Mouse (Mus musculus) colon, adult 2 months (tissue): ENCODE data around the gene Mfsd4b5. TPM values are rescaled to one million over a fixed set of nuclear protein-coding genes. Genes with fewer than 3 reads are reported as not detected.

Experiments
- polyA plus RNA-seq: library from polyadenylated mRNA; depleted of rRNA; stranded (reverse); fragments of >200 nt; gene quantifications from 2 replicates; pipeline ENCODE4 v1.2.3, GENCODE M21; 2012; rRNA removed

Gene Mfsd4b5
- 0.32 and 0.36 TPM in 2 replicates for polyA plus RNA-seq

DNA sequence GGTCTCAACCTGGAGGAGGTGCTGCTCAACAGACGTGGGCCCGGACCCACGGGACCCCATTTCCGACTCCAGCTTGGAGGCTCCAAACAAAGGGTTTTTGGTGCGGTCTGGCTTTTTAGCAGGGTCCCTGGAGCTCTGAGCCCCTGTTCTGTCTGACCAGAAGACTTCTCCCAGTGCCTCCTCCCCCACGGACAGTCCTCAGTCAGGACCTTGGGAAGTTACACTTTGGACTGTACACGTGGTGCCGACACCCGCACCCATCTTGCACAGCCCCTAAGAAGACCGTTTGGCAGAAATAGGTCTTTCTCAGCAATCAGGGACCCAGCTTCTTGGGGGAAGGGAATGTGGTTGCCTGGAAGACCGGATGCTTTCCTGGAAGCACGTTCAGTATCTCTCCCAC, at the start of gene Mfsd4b5:
TSS of gene Mfsd4b5 (minus strand) at position 181 of the 400 bp plus-strand sequence.

DNA sequence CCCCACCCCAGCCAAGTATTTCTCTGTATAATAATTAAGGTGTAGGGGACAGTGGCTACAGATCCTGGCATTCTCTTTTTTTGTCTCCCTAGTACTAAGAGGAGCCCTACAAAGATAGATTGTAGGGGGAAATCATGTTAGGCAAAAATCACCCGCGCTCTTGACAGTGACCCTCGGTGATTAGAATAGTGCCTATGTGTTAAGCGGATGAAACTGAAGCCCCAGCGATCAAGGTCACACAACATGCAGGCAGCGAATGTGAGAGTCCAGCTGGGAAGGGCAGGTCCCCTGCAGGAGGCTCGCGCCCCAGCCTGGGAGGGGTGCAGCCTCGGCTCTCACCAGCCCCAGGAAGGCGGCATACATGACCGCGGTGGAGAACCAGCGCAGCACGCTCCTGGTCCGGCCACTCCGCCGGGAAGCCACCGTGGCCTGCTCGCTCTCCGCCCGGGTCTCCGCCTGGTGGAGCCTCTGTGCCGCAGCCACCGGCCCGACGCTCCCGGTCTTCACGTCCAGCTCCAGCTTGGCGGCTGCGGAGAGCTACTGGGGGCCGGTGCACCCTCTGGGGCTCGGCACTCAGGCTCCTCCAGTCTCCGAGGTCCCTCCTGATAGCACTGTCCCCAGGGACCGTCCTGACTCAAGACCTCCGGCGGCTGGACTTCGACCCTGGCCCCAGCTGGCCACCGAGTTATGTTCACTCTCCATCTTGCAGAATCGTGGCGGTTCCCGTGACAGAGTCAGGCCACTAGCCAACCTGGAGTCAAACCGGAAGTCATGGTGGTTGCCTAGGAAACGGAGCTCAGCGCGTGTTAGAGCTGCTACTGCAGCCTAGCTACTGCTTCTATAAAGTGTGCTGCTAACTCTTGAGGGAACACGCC, 38.3 kb upstream of the Mfsd4b5 start, which contains the start of gene Mfsd4b1:
TSS of gene Mfsd4b1 (minus strand) at position 715 of the 875 bp plus-strand sequence.

DNA sequence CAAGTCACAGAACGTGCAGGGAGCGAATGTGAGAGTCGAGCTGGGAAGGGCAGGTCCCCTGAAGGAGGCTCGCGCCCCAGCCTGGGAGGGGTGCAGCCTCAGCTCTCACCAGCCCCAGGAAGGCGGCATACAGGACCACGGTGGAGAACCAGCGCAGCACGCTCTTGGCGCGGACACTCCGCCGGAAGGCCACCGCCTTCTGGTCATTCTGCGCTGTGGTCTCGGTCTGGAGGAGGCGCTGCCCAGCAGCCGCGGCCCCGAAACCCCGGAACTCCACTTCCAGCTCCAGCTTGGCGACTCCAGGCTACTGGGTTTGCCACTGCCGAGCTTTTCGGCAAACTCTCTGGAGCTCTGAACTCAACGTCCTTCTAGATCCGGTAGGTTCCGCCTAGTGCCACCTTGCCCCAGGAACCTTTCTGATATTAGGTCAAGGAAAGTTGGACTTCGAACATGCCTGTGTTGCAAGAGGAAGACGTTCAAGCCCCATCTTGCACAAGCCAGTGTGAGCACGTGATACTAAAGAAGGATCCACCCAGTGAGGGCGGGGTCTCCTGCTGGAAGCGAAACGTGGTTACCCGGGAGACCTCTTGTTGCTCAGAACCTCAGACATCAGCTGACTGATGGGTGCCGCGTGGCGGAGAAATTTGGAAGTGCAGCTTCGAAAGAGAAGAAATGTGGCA, 26.5 kb downstream of the Mfsd4b5 start, which contains the start of gene Mfsd4b3:
TSS of gene Mfsd4b3 (minus strand) at position 393 of the 680 bp plus-strand sequence.

DNA sequence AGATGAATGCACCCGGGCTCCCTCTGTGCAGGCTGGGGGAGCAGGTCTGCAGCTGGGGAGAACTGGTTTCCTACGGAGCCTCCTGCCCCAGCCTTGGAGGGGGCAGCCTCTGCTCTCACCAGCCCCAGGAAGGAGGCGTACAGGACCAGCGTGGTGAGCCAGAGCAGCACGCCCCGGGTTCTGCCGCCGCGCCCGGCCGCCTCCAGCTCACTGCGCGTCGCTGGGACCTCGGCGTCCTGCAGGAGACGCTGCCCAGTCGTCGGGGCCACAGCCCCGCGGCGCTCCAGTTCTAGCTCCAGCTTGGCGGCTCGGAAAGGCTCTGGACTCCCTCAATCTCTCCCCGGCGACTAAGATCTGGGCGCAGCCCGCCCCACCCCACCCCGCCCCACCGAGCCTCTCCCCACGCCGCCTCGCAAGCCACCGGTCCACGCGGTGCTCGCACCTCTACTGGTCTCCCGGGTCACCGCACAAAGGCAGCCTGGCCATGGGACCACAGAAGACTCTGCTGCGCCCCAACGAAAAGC, 59.8 kb downstream of the Mfsd4b5 start, which contains the start of gene Mfsd4b2:
TSS of gene Mfsd4b2 (minus strand) at position 308 of the 524 bp plus-strand sequence.

Other genes starting within 250 kb of the Mfsd4b5 start
- gene Mfsd4b4, start 87.4 kb downstream of the Mfsd4b5 start, polyA plus RNA-seq, result 0.75 and 0.97 TPM in 2 replicates
- gene Mfsd4b2, start 59.7 kb downstream of the Mfsd4b5 start, polyA plus RNA-seq, result 0.07 and 0.12 TPM in 2 replicates
- gene Mfsd4b3, start 26.5 kb downstream of the Mfsd4b5 start, polyA plus RNA-seq, result 1.1 and 1.9 TPM in 2 replicates
- 0.07 and 0.21 TPM in 2 replicates for gene Mfsd4b1, start 38.6 kb upstream of the Mfsd4b5 start, polyA plus RNA-seq
- 4.4 and 6.4 TPM in 2 replicates for gene Slc16a10, start 155.6 kb upstream of the Mfsd4b5 start, polyA plus RNA-seq